Mouse (Mus musculus) brain, embryonic 14.5 days (tissue): Measurements from ENCODE around the gene Lrrc75b.

Experiments
- CTCF ChIP-seq: fragments of 200-500 bp; IDR thresholded peaks from 2 replicates; pipeline ENCODE4 v1.5.1; 2012; ENCODE audit warnings: inconsistent platforms, mild to moderate bottlenecking, moderate library complexity, borderline replicate concordance; ENCODE audit not compliant: insufficient read depth, insufficient read length; ENCODE audit errors: extremely low read depth
- POLR2A ChIP-seq: fragments of 200-500 bp; IDR thresholded peaks from 2 replicates; pipeline ENCODE4 v1.6.1; 2012; ENCODE audit warnings: mild to moderate bottlenecking, inconsistent platforms, borderline replicate concordance; ENCODE audit not compliant: poor library complexity, insufficient read depth, insufficient read length, severe bottlenecking; ENCODE audit errors: extremely low read depth

GRCm38 (mm10) chr10:75556026-75556425 lies 4.1 kb downstream of the Lrrc75b start:
- TF ChIP-seq CTCF (no peak), POLR2A (no peak)
